Mouse (Mus musculus) lung, postnatal 0 days (tissue): ENCODE data around the gene Syna. TPM values are rescaled to one million over a fixed set of nuclear protein-coding genes. Genes with fewer than 3 reads are reported as not detected.

Experiments used
- ATAC-seq: fragments of 200-750 bp; cut with Nextera tagmentation; 2 replicates; pipeline ENCODE4 v1.8.0; 2017; ENCODE audit warnings: moderate library complexity
- DNase-seq: peaks from one replicate; pipeline ENCODE4 v3.0.0-alpha.2; 2016; ENCODE audit warnings: low spot score
- H3K27ac ChIP-seq: fragments of 300-500 bp; sonication (generic); 2 replicates; pipeline ENCODE4 v1.5.1; 2014; ENCODE audit warnings: antibody characterized with exemption, mild to moderate bottlenecking, low read length, mixed read lengths
- H3K27me3 ChIP-seq: fragments of 300-500 bp; sonication (generic); replicated peaks from 2 replicates; pipeline ENCODE4 v1.6.1; 2014; ENCODE audit warnings: low read length, mixed read lengths; ENCODE audit not compliant: insufficient read depth
- H3K36me3 ChIP-seq: fragments of 300-500 bp; sonication (generic); 2 replicates; pipeline ENCODE4 v1.6.1; 2014; ENCODE audit warnings: low read length, mixed read lengths; ENCODE audit not compliant: insufficient read depth
- H3K4me1 ChIP-seq: fragments of 300-500 bp; sonication (generic); 2 replicates; pipeline ENCODE4 v1.6.1; 2014; ENCODE audit warnings: antibody characterized with exemption, low read depth, low read length, mixed read lengths; ENCODE audit not compliant: insufficient read depth
- H3K4me2 ChIP-seq: fragments of 300-500 bp; sonication (generic); replicated peaks from 2 replicates; pipeline ENCODE4 v1.6.1; 2014; ENCODE audit warnings: low read depth, mild to moderate bottlenecking, low read length, moderate library complexity, mixed read lengths
- H3K4me3 ChIP-seq: fragments of 300-500 bp; sonication (generic); 2 replicates; pipeline ENCODE4 v1.5.1; 2014; ENCODE audit warnings: low read depth, low read length
- H3K9ac ChIP-seq: fragments of 300-500 bp; sonication (generic); replicated peaks from 2 replicates; pipeline ENCODE4 v1.6.1; 2014; ENCODE audit warnings: low read depth, mild to moderate bottlenecking
- H3K9me3 ChIP-seq: fragments of 300-500 bp; sonication (generic); 2 replicates; pipeline ENCODE4 v1.6.1; 2016; ENCODE audit warnings: low read length, mixed read lengths
- CTCF ChIP-seq: IDR thresholded peaks from 2 replicates; pipeline ENCODE4 v1.5.1; 2016; ENCODE audit warnings: antibody characterized with exemption, mild to moderate bottlenecking
- EP300 ChIP-seq: IDR thresholded peaks from 2 replicates; pipeline ENCODE4 v1.6.1; 2016; ENCODE audit warnings: antibody characterized with exemption, mild to moderate bottlenecking, control low read depth
- WGBS: fragments of 180-500 bp; shearing (Covaris S2); extraction: QIAGEN DNeasy Blood & Tissue Kit; methylation state at CpG from one replicate; pipeline ENCODE4 v1.1.7; 2014; 5-methylcytosine and 5-hydroxymethylcytosine counted together
- polyA plus RNA-seq: library from polyadenylated mRNA; unstranded; fragments of >200 nt; fragmentation: Nextera tagmentation; extraction: Ambion mirVana; gene quantifications from 2 replicates; pipeline ENCODE4 v1.2.1, GENCODE M21; 2015

Syna gene
- polyA plus RNA-seq, 1 experiment from 2014 or later = 0.24 TPM

GRCm38 (mm10) chr5:134530830-134531229 is 29.1 kb downstream of the Syna start:
- Histone ChIP-seq H3K4me3 (no peak overlapping the region), H3K9ac (no peak overlapping the region), H3K36me3 (peaks cover 14% of the 10 kb centered on the region; the same call in 1 of the 2 replicates), H3K27me3 (no peaks in the 10 kb centered on the region), H3K4me2 (no peak overlapping the region), H3K9me3 (no peaks in the 10 kb centered on the region), H3K27ac (no peak overlapping the region), H3K4me1 (no peaks in the 10 kb centered on the region)
- DNase-seq (no peak), ATAC-seq (peak; percentile 31; the same call in 1 of the 2 replicates)
- TF ChIP-seq CTCF (no peak), EP300 (no peak)
- WGBS = 65% methylated on average over 7 of the region's 7 CpGs

- Histone ChIP-seq H3K4me3 (no peak overlapping the region), H3K36me3 (0 out of 2 replicates have a peak, but pooled peaks cover 4% of the 10 kb centered on the region), H3K4me1 (no peaks in the 10 kb centered on the region), H3K27me3 (no peaks in the 10 kb centered on the region), H3K9ac (no peak overlapping the region), H3K4me2 (no peak overlapping the region), H3K9me3 (no peaks in the 10 kb centered on the region), H3K27ac (no peak overlapping the region)
- WGBS = 54% methylated on average over 9 of the region's 9 CpGs
- ATAC-seq = no peak
- DNase-seq = no peak
- TF ChIP-seq EP300 (no peak), CTCF (no peak)
These were observed 31.5 kb downstream of the Syna start for GRCm38 (mm10) chr5:134528488-134528887.

- no peak overlapping the region for H3K4me3 ChIP-seq
- WGBS = 91% methylated on average over 15 of the region's 15 CpGs
- ATAC-seq (no peak), DNase-seq (no peak)
- no peaks in the 10 kb centered on the region for H3K27me3 ChIP-seq
- H3K4me1 ChIP-seq = no peaks in the 10 kb centered on the region
- H3K4me2 ChIP-seq = no peak overlapping the region
- no peaks in the 10 kb centered on the region for H3K36me3 ChIP-seq
- no peak overlapping the region for H3K27ac ChIP-seq
- no peak overlapping the region for H3K9ac ChIP-seq
- TF ChIP-seq CTCF (peak; percentile 30), EP300 (no peak)
- H3K9me3 ChIP-seq = no peaks in the 10 kb centered on the region
These were observed 33.8 kb downstream of the Syna start for GRCm38 (mm10) chr5:134525971-134526711.

GRCm38 (mm10) chr5:134523728-134524127 is 36.2 kb downstream of the Syna start:
- 64% methylated on average over 5 of the region's 5 CpGs for WGBS

GRCm38 (mm10) chr5:134522524-134522923 is 37.4 kb downstream of the Syna start:
- no peak for ATAC-seq
- Histone ChIP-seq H3K9ac (no peak overlapping the region), H3K4me3 (no peak overlapping the region), H3K9me3 (no peaks in the 10 kb centered on the region), H3K27ac (no peak overlapping the region), H3K4me2 (no peak overlapping the region), H3K36me3 (0 out of 2 replicates have a peak, but pooled peaks cover 4% of the 10 kb centered on the region), H3K27me3 (no peaks in the 10 kb centered on the region), H3K4me1 (no peaks in the 10 kb centered on the region)
- 92% methylated on average over 24 of the region's 26 CpGs for WGBS
- no peak for DNase-seq
- TF ChIP-seq EP300 = no peak
- no peak for TF ChIP-seq CTCF

More at GRCm38 (mm10) chr5:134523728-134524127, 36.2 kb downstream of the Syna start:
- Histone ChIP-seq H3K4me1 (no peaks in the 10 kb centered on the region), H3K4me3 (no peak overlapping the region), H3K27me3 (no peaks in the 10 kb centered on the region), H3K27ac (no peak overlapping the region), H3K4me2 (no peak overlapping the region), H3K36me3 (no peaks in the 10 kb centered on the region), H3K9ac (no peak overlapping the region), H3K9me3 (no peaks in the 10 kb centered on the region)
- ATAC-seq (peak; percentile 64), DNase-seq (peak; percentile 41)
- no peak for TF ChIP-seq CTCF
- no peak for TF ChIP-seq EP300

GRCm38 (mm10) chr5:134521806-134522205 is 38.2 kb downstream of the Syna start:
- no peaks in the 10 kb centered on the region for H3K4me1 ChIP-seq
- peaks cover 9% of the 10 kb centered on the region; the same call in 1 of the 2 replicates for H3K36me3 ChIP-seq
- H3K27me3 ChIP-seq = no peaks in the 10 kb centered on the region
- no peak overlapping the region for H3K4me3 ChIP-seq
- H3K4me2 ChIP-seq = no peak overlapping the region
- TF ChIP-seq EP300 = no peak
- TF ChIP-seq CTCF = no peak
- DNase-seq = peak; percentile 50
- 69% methylated on average over 7 of the region's 7 CpGs for WGBS
- no peaks in the 10 kb centered on the region for H3K9me3 ChIP-seq
- ATAC-seq = 0 out of 2 replicates have a peak, but pooled peaks have one; percentile 27
- H3K9ac ChIP-seq = no peak overlapping the region
- H3K27ac ChIP-seq = no peak overlapping the region
